20 mouse cellular contexts compared by ENCODE assay signal in the genomic region with DNA sequence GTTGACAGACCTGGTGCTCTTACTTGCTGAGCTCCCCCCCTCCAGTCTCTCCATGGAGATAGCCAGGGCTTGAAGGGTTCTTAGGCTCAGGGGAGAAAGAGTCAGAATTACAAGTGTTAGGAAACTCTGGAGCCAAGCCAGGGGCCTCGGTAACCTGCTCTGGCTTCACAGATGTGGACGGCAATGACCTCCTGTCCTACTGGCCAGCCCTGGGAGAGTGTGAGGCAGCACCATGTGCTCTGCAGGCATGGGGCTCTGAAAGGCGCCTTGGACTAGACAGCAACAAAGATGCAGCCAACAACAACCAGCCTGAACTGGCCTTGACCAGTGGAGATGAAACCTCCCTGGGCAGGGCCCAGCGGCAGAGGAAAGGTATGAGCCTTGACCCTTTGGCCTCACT. TPM values are rescaled to one million over a fixed set of nuclear protein-coding genes. Genes with fewer than 3 reads are reported as not detected.
DNase-seq lines count a peak whose midpoint lies in the region; ATAC-seq and TF ChIP-seq lines count a peak whose summit lies in the region.
"Had no signal": no experiment of that assay in that cellular context is flagged by ENCODE, and none has a peak within 500 bp of the region (broad histone marks: within the 10 kb centered on the region; RNA-seq: fewer than 3 reads in every experiment).

No protein-coding gene starts in this region.

- H3K4me3 ChIP-seq in liver, embryonic 13.5 days (replicated peaks): no peak overlapping the region
- H3K4me3 ChIP-seq in hindbrain, postnatal 0 days (ENCODE audit: low read length): no peak overlapping the region
- H3K4me3 ChIP-seq: erythroblast, embryonic 14.5 days; hindbrain, embryonic 10.5 days; myocyte had no signal

- peak; percentile 33 for DNase-seq in adrenal gland, adult 2 months
- no peak for DNase-seq in adrenal gland, postnatal 25 days
- DNase-seq in liver, embryonic 13.5 days: no peak
- DNase-seq in liver: no peak
- peak; percentile 48 for DNase-seq in kidney, postnatal 14 days
- DNase-seq in lung, postnatal 25 days (ENCODE audit: low spot score): peak; percentile 38
- DNase-seq in heart, adult 9 months (ENCODE audit: low spot score in 2 of 2): no peak
- no peak for DNase-seq in hindbrain, postnatal 0 days (ENCODE audit: low spot score)
- DNase-seq: cerebellum, adult 8-10 months; layer of hippocampus, postnatal 36 days; midbrain, embryonic 14.5 days; thymus, postnatal 4 days had no signal

- H3K4me2 ChIP-seq in liver, embryonic 13.5 days: no peak overlapping the region
- H3K4me2 ChIP-seq in hindbrain, postnatal 0 days (ENCODE audit: low read depth, low read length): no peak overlapping the region

- no peaks in the 10 kb centered on the region for H3K4me1 ChIP-seq in liver, embryonic 13.5 days (replicated peaks)
- H3K4me1 ChIP-seq in hindbrain, postnatal 0 days (ENCODE audit: insufficient read depth, low read length): no peaks in the 10 kb centered on the region

- WGBS in liver, embryonic 13.5 days (ENCODE audit: insufficient replicate concordance): 60% methylated on average over 4 of the region's 4 CpGs
- 82% methylated on average over 4 of the region's 4 CpGs for WGBS in hindbrain, postnatal 0 days

- no peaks in the 10 kb centered on the region for H3K36me3 ChIP-seq in liver, embryonic 13.5 days
- H3K36me3 ChIP-seq in hindbrain, postnatal 0 days (ENCODE audit: insufficient read depth, low read length): peaks cover 62% of the 10 kb centered on the region

- no peak overlapping the region for H3K9ac ChIP-seq in liver, embryonic 13.5 days
- no peak overlapping the region for H3K9ac ChIP-seq in hindbrain, postnatal 0 days (replicated peaks; ENCODE audit: low read length)
- H3K9ac ChIP-seq: liver, embryonic 14.5 days had no signal

- H3K27ac ChIP-seq in liver, embryonic 13.5 days: no peak overlapping the region
- no peak overlapping the region for H3K27ac ChIP-seq in hindbrain, postnatal 0 days
- H3K27ac ChIP-seq: hindbrain, embryonic 10.5 days; liver, embryonic 14.5 days; stomach, postnatal 0 days had no signal

- ATAC-seq in liver, embryonic 13.5 days (ENCODE audit: low read depth): 0 out of 2 replicates have a peak, but pooled peaks have one; percentile 17
- ATAC-seq in hindbrain, postnatal 0 days: no peak
- ATAC-seq: CD4-positive, CD25-positive, alpha-beta regulatory T cell, adult 4 months; forebrain, embryonic 14.5 days; inflammation-experienced regulatory T-cells, adult 6 months had no signal

- no peaks in the 10 kb centered on the region for H3K9me3 ChIP-seq in liver, embryonic 13.5 days (replicated peaks)
- no peaks in the 10 kb centered on the region for H3K9me3 ChIP-seq in hindbrain, postnatal 0 days (ENCODE audit: low read length)
- H3K9me3 ChIP-seq: hindbrain, embryonic 10.5 days had no signal

- H3K27me3 ChIP-seq in liver, embryonic 13.5 days: peaks cover 25% of the 10 kb centered on the region
- no peaks in the 10 kb centered on the region for H3K27me3 ChIP-seq in hindbrain, postnatal 0 days (ENCODE audit: insufficient read depth, low read length)

- no peak for TF ChIP-seq CTCF in hindbrain, postnatal 0 days (IDR thresholded peaks at IDR 0.05; ENCODE audit: low read depth)

RNA-seq across cellular contexts. Expression of a gene that starts 5.7 kb away (rescaled TPM):
- 10 to 100 TPM; 10.1 to 11.7 TPM for total RNA-seq in adrenal gland, adult 2 months (2021)
- 10.1 and 11.2 TPM in 2 replicates for polyA plus RNA-seq in adrenal gland, adult 2 months (2012; rRNA removed)
- total RNA-seq in adrenal gland, postnatal 25 days (2021): 10.3 and 16.4 TPM in 2 replicates
- polyA plus RNA-seq in liver, embryonic 13.5 days (2015; fragmentation: Nextera tagmentation; extraction: Ambion mirVana): 6.7 and 8.6 TPM in 2 replicates
- total RNA-seq in hindbrain, postnatal 0 days (2014; rRNA removed): 30.3 and 31.8 TPM in 2 replicates
- 20.0 and 21.3 TPM in 2 replicates for polyA plus RNA-seq in hindbrain, postnatal 0 days (2015; fragmentation: Nextera tagmentation; extraction: Ambion mirVana)

RNA-seq across cellular contexts. Expression of a gene that starts 21.3 kb away (rescaled TPM):
- total RNA-seq in adrenal gland, adult 2 months (2021): 1 to 10 TPM; 2.2 to 2.3 TPM
- polyA plus RNA-seq in adrenal gland, adult 2 months (2012; rRNA removed): 4.9 and 7.2 TPM in 2 replicates
- total RNA-seq in adrenal gland, postnatal 25 days (2021): 4.2 and 5.5 TPM in 2 replicates
- polyA plus RNA-seq in liver, embryonic 13.5 days (2015; fragmentation: Nextera tagmentation; extraction: Ambion mirVana): 0.03 TPM in 2 replicates
- total RNA-seq in hindbrain, postnatal 0 days (2014; rRNA removed): 49.2 and 86.4 TPM in 2 replicates
- polyA plus RNA-seq in hindbrain, postnatal 0 days (2015; fragmentation: Nextera tagmentation; extraction: Ambion mirVana): 5.8 and 7.8 TPM in 2 replicates
- polyA plus RNA-seq: inflammation-experienced regulatory T-cells, adult 6 months had no signal

RNA-seq across cellular contexts. Expression of a gene that starts 39.2 kb away (rescaled TPM):
- 10 to 100 TPM; 11.1 to 12.0 TPM for total RNA-seq in adrenal gland, adult 2 months (2021)
- polyA plus RNA-seq in adrenal gland, adult 2 months (2012; rRNA removed): 43.1 and 54.5 TPM in 2 replicates
- 7.3 and 10.6 TPM in 2 replicates for total RNA-seq in adrenal gland, postnatal 25 days (2021)
- polyA plus RNA-seq in liver, embryonic 13.5 days (2015; fragmentation: Nextera tagmentation; extraction: Ambion mirVana): 3.9 and 5.9 TPM in 2 replicates
- 33.6 and 72.6 TPM in 2 replicates for total RNA-seq in hindbrain, postnatal 0 days (2014; rRNA removed)
- polyA plus RNA-seq in hindbrain, postnatal 0 days (2015; fragmentation: Nextera tagmentation; extraction: Ambion mirVana): 22.8 and 23.5 TPM in 2 replicates

Comparison
In these comparisons a context has a peak if more than half of its experiments do, and no peak if none do; other contexts are left out.
1. DNase-seq: peak in adrenal gland, adult 2 months (single experiment), kidney, postnatal 14 days (single experiment) and lung, postnatal 25 days (single experiment); none in adrenal gland, postnatal 25 days (single experiment), liver, embryonic 13.5 days (single experiment), liver (single experiment), heart, adult 9 months (0 of 2) and hindbrain, postnatal 0 days (single experiment).